Mouse (Mus musculus) natural killer cell, adult 2 months (primary cell): ENCODE results near the gene Suz12.

Source experiments
- DNase-seq, 2 experiments: peaks; one replicate each; pipeline ENCODE4 v3.0.0; 2022; ENCODE audit warnings: low spot score in 2 of 2

Gene Suz12

DNA sequence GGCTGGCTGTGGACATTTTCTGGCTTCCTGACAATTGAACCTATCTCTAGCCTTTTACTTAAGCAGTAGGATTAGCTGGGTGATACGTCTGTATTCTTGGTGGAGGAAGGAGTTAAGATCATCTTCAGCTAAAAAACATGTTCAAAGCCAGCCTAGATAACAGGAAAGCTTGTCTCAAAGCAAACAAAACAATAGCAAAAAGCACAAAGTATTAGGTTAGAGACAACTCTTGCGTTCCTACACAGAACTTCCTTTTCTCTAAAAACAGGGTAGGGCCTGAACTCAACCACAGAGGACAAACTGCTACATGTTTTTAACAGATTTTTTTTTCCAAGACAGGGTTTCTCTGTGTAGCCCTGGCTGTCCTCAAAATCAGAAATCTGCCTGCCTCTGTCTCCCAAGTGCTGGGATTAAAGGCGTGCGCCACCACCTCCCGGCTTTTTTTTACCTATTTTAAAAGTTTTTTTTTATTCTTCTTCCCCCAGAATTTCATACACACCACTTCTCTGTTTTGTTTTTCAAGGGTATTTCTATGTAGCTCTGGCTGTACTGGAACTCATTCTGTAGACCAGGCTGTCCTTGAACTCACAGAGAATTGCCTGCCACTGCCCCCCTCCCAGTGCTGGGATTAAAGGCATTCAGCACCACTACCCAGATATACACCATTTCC is 82.8 kb downstream of the Suz12 start:
- DNase-seq = no peak

DNA sequence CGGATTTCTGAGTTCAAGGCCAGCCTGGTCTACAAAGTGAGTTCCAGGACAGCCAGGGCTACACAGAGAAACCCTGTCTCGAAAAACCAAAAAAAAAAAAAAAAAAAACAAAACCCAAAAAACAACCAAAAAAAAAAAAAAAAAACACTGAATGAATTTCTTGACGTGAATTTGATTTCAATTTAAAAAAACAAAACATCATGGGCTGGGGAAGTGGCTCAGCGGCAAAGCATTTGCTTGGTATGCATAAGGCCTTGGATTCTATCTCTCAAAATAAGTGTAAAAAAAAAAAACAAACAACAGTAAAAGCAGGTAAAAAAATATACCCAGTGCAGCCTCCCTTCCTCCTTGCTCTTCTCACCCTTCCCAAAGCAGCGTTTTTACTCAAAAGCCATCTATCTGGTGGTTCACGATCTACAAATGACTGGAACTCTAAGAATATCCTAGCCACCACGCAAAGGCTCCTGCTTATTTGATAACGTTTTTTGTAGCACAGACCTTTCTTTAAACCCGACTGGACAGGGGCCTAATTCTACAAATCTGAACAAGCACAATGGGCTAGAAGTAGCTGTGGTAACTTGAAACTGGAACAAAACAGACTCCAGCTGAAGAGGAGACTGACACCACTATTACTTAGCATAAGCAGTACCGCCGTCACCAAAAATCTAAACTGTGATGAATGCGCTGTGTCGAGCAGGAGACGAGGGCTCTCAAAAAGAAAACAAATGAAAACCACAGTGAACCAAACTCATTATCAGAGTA is 85.1 kb downstream of the Suz12 start:
- peak in 1 of 2 experiments; percentile 38 for DNase-seq

DNA sequence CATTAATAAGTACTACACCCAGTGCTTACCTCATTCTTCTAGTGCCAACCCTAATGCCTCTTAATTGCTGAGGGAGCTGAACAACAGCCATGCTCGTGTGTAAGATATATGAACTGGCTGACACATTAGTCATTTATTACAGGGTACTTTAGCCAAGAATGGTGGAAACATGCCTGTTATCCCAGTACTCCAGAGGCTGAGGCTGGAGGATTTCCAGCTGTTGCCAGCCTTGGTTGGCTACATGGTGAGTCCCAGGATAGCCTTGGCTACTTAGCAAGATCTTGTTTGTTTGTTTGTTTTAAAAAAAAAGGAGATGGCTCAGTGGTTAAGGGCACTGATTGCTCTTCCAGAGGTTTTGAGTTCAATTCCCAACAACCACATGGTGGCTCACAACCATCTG is 85.9 kb downstream of the Suz12 start:
- no peak for DNase-seq

DNA sequence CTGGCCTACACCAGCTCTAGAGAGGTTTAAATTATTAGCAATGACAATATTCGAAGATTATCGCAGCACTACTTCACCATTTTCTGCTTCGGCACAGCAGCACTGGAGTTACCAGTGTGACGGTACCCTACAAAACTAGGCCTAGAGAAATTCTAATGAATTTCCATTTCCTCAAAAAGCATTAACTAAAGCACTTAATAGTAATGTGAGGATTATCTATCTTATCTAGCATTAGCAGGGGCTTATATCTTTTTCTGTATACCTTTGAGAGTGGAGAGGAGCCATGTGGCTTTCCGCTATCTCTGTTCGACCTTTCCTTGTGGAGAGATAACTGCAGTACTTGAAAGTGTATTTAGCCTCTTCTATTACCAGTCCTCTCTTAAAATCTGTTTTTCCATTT is 86.8 kb downstream of the Suz12 start:
- no peak for DNase-seq

DNA sequence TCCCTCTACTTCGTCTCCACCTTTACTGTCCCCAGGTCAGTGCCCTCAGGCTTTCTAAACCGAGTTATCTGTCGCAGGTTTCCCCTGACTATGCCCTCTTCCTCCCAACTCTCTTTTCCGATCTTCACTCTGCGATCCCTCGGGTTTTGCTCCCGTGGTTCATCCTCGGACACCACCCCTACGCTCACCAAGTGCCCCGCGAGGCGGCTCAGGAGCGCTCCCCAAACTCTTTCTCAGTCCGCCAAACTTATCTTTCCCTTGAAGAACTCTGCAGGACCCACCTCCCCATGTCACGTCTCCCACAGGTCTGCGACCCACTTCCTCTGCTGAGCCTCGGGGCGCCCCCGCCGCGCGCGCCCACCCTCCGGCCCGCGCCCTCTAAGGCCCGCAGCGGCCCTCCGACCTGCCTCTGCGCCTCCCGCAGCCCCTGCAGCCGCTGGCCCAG is 87.5 kb downstream of the Suz12 start:
- no peak for DNase-seq

DNA sequence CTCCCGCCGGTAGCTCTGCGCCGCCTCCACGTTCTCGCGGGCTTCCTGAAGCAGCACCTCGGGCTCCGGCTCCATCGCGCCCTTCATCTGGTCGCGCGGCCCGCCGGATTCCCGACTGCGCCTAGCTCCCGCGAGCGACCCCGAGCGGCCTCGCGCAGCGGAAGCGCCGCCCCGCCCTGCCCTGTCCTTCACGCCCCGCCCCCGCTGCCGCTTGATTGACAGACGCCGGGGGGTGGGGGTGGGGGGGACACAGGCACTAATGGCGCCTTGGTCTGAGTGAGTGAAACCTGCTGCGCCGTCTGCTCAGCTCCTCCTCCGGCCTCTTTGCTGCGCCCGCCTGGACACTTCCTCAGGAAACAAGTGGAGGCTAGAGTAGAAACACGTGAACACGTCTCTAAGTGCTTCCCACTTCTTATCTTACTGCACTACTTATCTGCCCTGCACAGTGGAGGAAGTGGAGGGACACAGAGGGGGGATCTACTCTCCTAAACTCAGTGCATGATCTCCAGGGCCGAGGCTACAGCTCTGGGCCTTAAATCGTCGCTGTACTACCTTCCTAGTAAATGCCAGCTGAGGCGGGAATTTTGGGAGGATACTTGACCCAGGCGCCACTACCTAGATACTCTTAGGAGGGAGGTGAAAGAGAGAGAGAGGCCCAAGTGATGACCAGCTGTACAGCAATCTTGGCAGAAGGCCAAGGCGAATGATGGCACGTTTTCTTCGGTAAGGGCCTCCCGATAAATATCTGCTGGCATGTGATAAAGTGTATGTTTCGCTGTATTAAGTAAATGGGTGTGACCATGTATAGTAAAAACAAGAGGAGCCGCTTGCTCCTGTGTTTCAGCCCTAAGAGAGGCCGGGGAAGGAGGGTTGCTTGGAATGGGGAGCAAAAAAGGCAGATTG is 88.2 kb downstream of the Suz12 start, which contains the start of gene Crlf3:
Gene Crlf3, minus strand, starts transcription at position 166 of the 903 bp plus-strand sequence.
- peak; percentile 91 to 93 for DNase-seq

DNA sequence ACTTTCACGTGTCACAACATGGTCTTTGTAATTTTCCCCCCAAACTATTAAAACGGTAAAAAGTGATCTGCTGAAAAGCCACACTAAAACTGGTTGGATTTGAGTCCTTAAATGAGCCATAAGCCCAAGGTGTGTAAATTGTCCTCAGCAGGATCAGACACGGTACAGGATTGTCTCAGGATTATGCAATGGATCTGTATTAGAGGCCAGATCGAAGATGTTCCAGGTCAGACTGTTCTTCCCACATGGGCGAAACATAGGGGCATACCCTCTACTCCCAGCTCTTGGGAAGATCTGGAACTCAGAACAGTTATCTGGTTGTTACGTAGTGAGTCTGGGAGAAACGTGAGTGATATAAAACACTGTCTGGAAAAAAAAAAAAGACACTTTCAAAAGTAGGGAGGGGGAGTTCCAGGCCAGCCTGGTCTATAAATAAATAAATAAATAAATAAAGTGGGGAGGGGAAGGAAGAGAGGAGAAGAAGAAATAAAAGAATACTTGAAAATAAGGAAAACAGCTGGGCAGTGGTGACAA is 88.9 kb downstream of the Suz12 start:
- DNase-seq = no peak
